Mouse (Mus musculus) heart, embryonic 14.5 days (tissue): Measurements from ENCODE around the gene Atp8b5. TPM values are rescaled to one million over a fixed set of nuclear protein-coding genes. Genes with fewer than 3 reads are reported as not detected.

ENCODE experiments used
- ATAC-seq: fragments of 200-750 bp; cut with Nextera tagmentation; 2 replicates; pipeline ENCODE4 v1.8.0; 2017; ENCODE audit warnings: low read depth, moderate TSS enrichment; ENCODE audit not compliant: insufficient number of reproducible peaks, insufficient read depth, low FRiP score
- H3K27ac ChIP-seq, 2 experiments: fragments of 200-500 bp in 1 of 2; fragments of 300-500 bp in 1 of 2; sonication (generic) in 1 of 2; replicated peaks in 1 of 2; 2 replicates each; pipeline ENCODE4 v1.5.1; 2012 to 2014; ENCODE audit warnings: low read depth in 2 of 2, low read length in 2 of 2, control low read depth in 1 of 2, mild to moderate bottlenecking in 1 of 2, mixed read lengths in 1 of 2; ENCODE audit not compliant: control insufficient read depth in 1 of 2, insufficient read depth in 1 of 2
- H3K27me3 ChIP-seq: fragments of 300-500 bp; sonication (generic); 2 replicates; pipeline ENCODE4 v1.6.1; 2014; ENCODE audit warnings: mild to moderate bottlenecking, low read length, control low read depth; ENCODE audit not compliant: control insufficient read depth, insufficient read depth
- H3K36me3 ChIP-seq: fragments of 300-500 bp; sonication (generic); 2 replicates; pipeline ENCODE4 v1.6.1; 2014; ENCODE audit warnings: mild to moderate bottlenecking, control low read depth, low read length, mixed read lengths; ENCODE audit not compliant: control insufficient read depth, insufficient read depth
- H3K4me1 ChIP-seq, 2 experiments: fragments of 200-500 bp in 1 of 2; fragments of 300-500 bp in 1 of 2; sonication (generic) in 1 of 2; 2 replicates each; pipeline ENCODE4 v1.6.1; 2012 to 2014; ENCODE audit warnings: low read length in 2 of 2, control low read depth in 1 of 2, mixed read lengths in 1 of 2; ENCODE audit not compliant: control insufficient read depth in 2 of 2, insufficient read depth in 2 of 2
- H3K4me2 ChIP-seq: fragments of 300-500 bp; sonication (generic); 2 replicates; pipeline ENCODE4 v1.6.1; 2014; ENCODE audit warnings: mild to moderate bottlenecking, low read length
- H3K4me3 ChIP-seq, 2 experiments: fragments of 200-500 bp in 1 of 2; fragments of 300-500 bp in 1 of 2; sonication (generic) in 1 of 2; 2 replicates each; pipeline ENCODE4 v1.5.1; 2012 to 2014; ENCODE audit warnings: low read length in 2 of 2, mild to moderate bottlenecking in 2 of 2, control low read depth in 1 of 2, low read depth in 1 of 2, moderate library complexity in 1 of 2; ENCODE audit not compliant: control insufficient read depth in 1 of 2, insufficient read depth in 1 of 2
- H3K9ac ChIP-seq: fragments of 300-500 bp; sonication (generic); 2 replicates; pipeline ENCODE4 v1.6.1; 2014; ENCODE audit warnings: mild to moderate bottlenecking, low read length
- H3K9me3 ChIP-seq: fragments of 300-500 bp; sonication (generic); 2 replicates; pipeline ENCODE4 v1.6.1; 2016; ENCODE audit warnings: low read length, control low read depth; ENCODE audit not compliant: control insufficient read depth
- WGBS: fragments of 180-500 bp; shearing (Covaris S2); extraction: QIAGEN DNeasy Blood & Tissue Kit; methylation state at CpG from one replicate; pipeline ENCODE4 v1.1.7; 2014; 5-methylcytosine and 5-hydroxymethylcytosine counted together
- polyA plus RNA-seq: library from polyadenylated mRNA; unstranded; fragments of >200 nt; fragmentation: Nextera tagmentation; extraction: Ambion mirVana; gene quantifications from 2 replicates; pipeline ENCODE4 v1.2.1, GENCODE M21; 2014

The Atp8b5 gene
- polyA plus RNA-seq, 1 experiment from 2014 or later: 0.20 TPM

- H3K9ac ChIP-seq: peak overlapping the region; percentile 60
- H3K36me3 ChIP-seq: no peaks in the 10 kb centered on the region
- peak overlapping the region; percentile 91 to 94 for H3K27ac ChIP-seq
- peak overlapping the region; percentile 50 for H3K4me2 ChIP-seq
- H3K9me3 ChIP-seq: no peaks in the 10 kb centered on the region
- H3K4me1 ChIP-seq: peaks cover 29 to 46% of the 10 kb centered on the region in 2 experiments
- 71% methylated on average over 5 of the region's 5 CpGs for WGBS
- H3K4me3 ChIP-seq: no peak overlapping the region
- ATAC-seq: no peak
- no peaks in the 10 kb centered on the region for H3K27me3 ChIP-seq
These were observed 128.2 kb downstream of the Atp8b5 start for GRCm38 (mm10) chr4:43395147-43395546.

GRCm38 (mm10) chr4:43395836-43396235 is 128.9 kb downstream of the Atp8b5 start:
- Histone ChIP-seq H3K36me3 (no peaks in the 10 kb centered on the region), H3K27me3 (no peaks in the 10 kb centered on the region), H3K27ac (no peak overlapping the region), H3K4me2 (no peak overlapping the region), H3K4me3 (no peak overlapping the region), H3K9ac (no peak overlapping the region), H3K9me3 (no peaks in the 10 kb centered on the region), H3K4me1 (peaks cover 34 to 49% of the 10 kb centered on the region in 2 experiments)
- 79% methylated on average over 9 of the region's 9 CpGs for WGBS
- ATAC-seq: no peak

GRCm38 (mm10) chr4:43396381-43396780 is 129.4 kb downstream of the Atp8b5 start:
- Histone ChIP-seq H3K4me1 (peaks cover 39 to 54% of the 10 kb centered on the region in 2 experiments), H3K27ac (no peak overlapping the region)
- no peak for ATAC-seq

GRCm38 (mm10) chr4:43398014-43398413 is 131.1 kb downstream of the Atp8b5 start:
- whole genome bisulfite sequencing: 80% methylated on average over 4 of the region's 4 CpGs
- H3K4me2 ChIP-seq: no peak overlapping the region
- no peak for ATAC-seq
- H3K4me1 ChIP-seq: peaks cover 47 to 67% of the 10 kb centered on the region in 2 experiments
- H3K4me3 ChIP-seq: no peak overlapping the region
- peak overlapping the region; percentile 46 to 97 for H3K27ac ChIP-seq
- H3K9ac ChIP-seq: peak overlapping the region; percentile 74
- no peaks in the 10 kb centered on the region for H3K36me3 ChIP-seq
- H3K9me3 ChIP-seq: no peaks in the 10 kb centered on the region
- no peaks in the 10 kb centered on the region for H3K27me3 ChIP-seq

More at GRCm38 (mm10) chr4:43396381-43396780, 129.4 kb downstream of the Atp8b5 start:
- no peak overlapping the region for H3K9ac ChIP-seq
- H3K4me2 ChIP-seq: no peak overlapping the region
- 90% methylated on average over 5 of the region's 5 CpGs for WGBS
- no peaks in the 10 kb centered on the region for H3K9me3 ChIP-seq
- H3K4me3 ChIP-seq: no peak overlapping the region
- no peaks in the 10 kb centered on the region for H3K36me3 ChIP-seq
- no peaks in the 10 kb centered on the region for H3K27me3 ChIP-seq

GRCm38 (mm10) chr4:43398829-43399331 is 131.9 kb downstream of the Atp8b5 start:
- 10% methylated on average over 17 of the region's 17 CpGs for WGBS
- peak; percentile 53 for ATAC-seq
- Histone ChIP-seq H3K9ac (peak overlapping the region; percentile 74), H3K4me3 (peak overlapping the region; percentile 24 to 31), H3K36me3 (no peaks in the 10 kb centered on the region), H3K4me2 (peak overlapping the region; percentile 72), H3K27ac (peak overlapping the region; percentile 85 to 97), H3K27me3 (no peaks in the 10 kb centered on the region), H3K9me3 (no peaks in the 10 kb centered on the region), H3K4me1 (peaks cover 47 to 65% of the 10 kb centered on the region in 2 experiments)

GRCm38 (mm10) chr4:43399391-43400131 is 132.6 kb downstream of the Atp8b5 start:
- peaks cover 42 to 59% of the 10 kb centered on the region in 2 experiments for H3K4me1 ChIP-seq
- peak overlapping the region; percentile 72 for H3K4me2 ChIP-seq
- H3K36me3 ChIP-seq: no peaks in the 10 kb centered on the region
- 28% methylated on average over 31 of the region's 31 CpGs for WGBS
- H3K4me3 ChIP-seq: peak overlapping the region; percentile 24 to 31
- H3K27ac ChIP-seq: peak overlapping the region; percentile 85 to 97
- H3K27me3 ChIP-seq: no peaks in the 10 kb centered on the region
- H3K9me3 ChIP-seq: no peaks in the 10 kb centered on the region
- H3K9ac ChIP-seq: peak overlapping the region; percentile 74
- peak; percentile 69 for ATAC-seq

GRCm38 (mm10) chr4:43400976-43401375 is 134.0 kb downstream of the Atp8b5 start:
- Histone ChIP-seq H3K4me3 (no peak overlapping the region), H3K4me1 (peaks cover 46 to 57% of the 10 kb centered on the region in 2 experiments), H3K4me2 (no peak overlapping the region), H3K9me3 (no peaks in the 10 kb centered on the region), H3K9ac (0 out of 2 replicates have a peak overlapping the region, but pooled peaks have one; percentile 35), H3K27ac (peak overlapping the region; percentile 20 to 97; a peak in 3 of 4 replicates), H3K36me3 (no peaks in the 10 kb centered on the region), H3K27me3 (no peaks in the 10 kb centered on the region)
- ATAC-seq: no peak
- 30% methylated on average over 10 of the region's 10 CpGs for WGBS
